Mouse (Mus musculus): ENCODE results near the gene Mccc1. TPM values are rescaled to one million over a fixed set of nuclear protein-coding genes. Genes with fewer than 3 reads are reported as not detected.
A peak's percentile ranks its signal among the peaks of the same experiment; 100 is the strongest.

The Mccc1 gene
- polyA plus RNA-seq (2015; fragmentation: Nextera tagmentation; extraction: Ambion mirVana): 38.8 and 39.4 TPM in 2 replicates

GRCm38 (mm10) chr3:36000275-36001239 is at the start of gene Mccc1:
TSS of gene Mccc1 (minus strand) at chr3:36000678.
- Histone ChIP-seq H3K27ac (peak within 1 kb of the TSS; percentile 89), H3K4me2 (replicated peaks) (peak within 1 kb of the TSS; percentile 79), H3K9ac (peak within 1 kb of the TSS; percentile 82), H3K4me1 (0 out of 2 replicates have a peak, but pooled peaks cover 10% of the 10 kb centered on the region), H3K27me3 (no peaks in the 10 kb centered on the region), H3K36me3 (peaks cover 5% of the 10 kb centered on the region; the same call in 1 of the 2 replicates), H3K9me3 (no peaks in the 10 kb centered on the region), H3K4me3 (peak within 1 kb of the TSS; percentile 69)
- ATAC-seq (ENCODE audit: low FRiP score, low read depth): peak; percentile 99
- WGBS: 4% methylated on average over 39 of the region's 39 CpGs

GRCm38 (mm10) chr3:36049106-36049505 is 48.6 kb upstream of the Mccc1 start:
- WGBS: 65% methylated on average over 1 of the region's 1 CpGs
- Histone ChIP-seq H3K4me2 (replicated peaks) (no peak overlapping the region), H3K4me1 (no peaks in the 10 kb centered on the region), H3K27me3 (no peaks in the 10 kb centered on the region), H3K27ac (no peak overlapping the region), H3K9ac (no peak overlapping the region), H3K36me3 (no peaks in the 10 kb centered on the region), H3K4me3 (no peak overlapping the region), H3K9me3 (no peaks in the 10 kb centered on the region)
- ATAC-seq (ENCODE audit: low FRiP score, low read depth): no peak

- H3K4me3 ChIP-seq: no peak overlapping the region
- H3K4me1 ChIP-seq: no peaks in the 10 kb centered on the region
- no peaks in the 10 kb centered on the region for H3K9me3 ChIP-seq
- no peak overlapping the region for H3K27ac ChIP-seq
- no peak overlapping the region for H3K4me2 ChIP-seq (replicated peaks)
- H3K27me3 ChIP-seq: no peaks in the 10 kb centered on the region
- 83% methylated on average over 4 of the region's 4 CpGs for WGBS
- no peaks in the 10 kb centered on the region for H3K36me3 ChIP-seq
- H3K9ac ChIP-seq: no peak overlapping the region
- no peak for ATAC-seq (ENCODE audit: low FRiP score, low read depth)
Measured at GRCm38 (mm10) chr3:36045086-36045485, 44.6 kb upstream of the Mccc1 start.

- Histone ChIP-seq H3K9ac (no peak overlapping the region), H3K9me3 (no peaks in the 10 kb centered on the region), H3K4me1 (no peaks in the 10 kb centered on the region), H3K36me3 (no peaks in the 10 kb centered on the region), H3K27me3 (no peaks in the 10 kb centered on the region), H3K4me2 (replicated peaks) (no peak overlapping the region), H3K4me3 (no peak overlapping the region), H3K27ac (no peak overlapping the region)
- no peak for ATAC-seq (ENCODE audit: low FRiP score, low read depth)
Measured at GRCm38 (mm10) chr3:36044520-36044919, 44.0 kb upstream of the Mccc1 start.

- H3K36me3 ChIP-seq: no peaks in the 10 kb centered on the region
- no peaks in the 10 kb centered on the region for H3K9me3 ChIP-seq
- no peak for ATAC-seq (ENCODE audit: low FRiP score, low read depth)
- H3K27me3 ChIP-seq: no peaks in the 10 kb centered on the region
- WGBS: 69% methylated on average over 6 of the region's 6 CpGs
- H3K4me2 ChIP-seq (replicated peaks): no peak overlapping the region
- no peaks in the 10 kb centered on the region for H3K4me1 ChIP-seq
- no peak overlapping the region for H3K4me3 ChIP-seq
- no peak overlapping the region for H3K27ac ChIP-seq
- no peak overlapping the region for H3K9ac ChIP-seq
Measured at GRCm38 (mm10) chr3:36031740-36032510, 31.4 kb upstream of the Mccc1 start.

- no peak overlapping the region for H3K4me2 ChIP-seq (replicated peaks)
- H3K27me3 ChIP-seq: no peaks in the 10 kb centered on the region
- H3K9me3 ChIP-seq: no peaks in the 10 kb centered on the region
- no peak for ATAC-seq (ENCODE audit: low FRiP score, low read depth)
- no peak overlapping the region for H3K4me3 ChIP-seq
- H3K36me3 ChIP-seq: no peaks in the 10 kb centered on the region
- WGBS: 85% methylated on average over 4 of the region's 4 CpGs
- no peak overlapping the region for H3K9ac ChIP-seq
- no peak overlapping the region for H3K27ac ChIP-seq
- H3K4me1 ChIP-seq: no peaks in the 10 kb centered on the region
Measured at GRCm38 (mm10) chr3:36029993-36030392, 29.5 kb upstream of the Mccc1 start.

GRCm38 (mm10) chr3:36025732-36026131 is 25.3 kb upstream of the Mccc1 start:
- no peaks in the 10 kb centered on the region for H3K4me1 ChIP-seq
- no peak overlapping the region for H3K27ac ChIP-seq
- H3K27me3 ChIP-seq: no peaks in the 10 kb centered on the region
- H3K4me3 ChIP-seq: no peak overlapping the region
- H3K9me3 ChIP-seq: no peaks in the 10 kb centered on the region
- no peaks in the 10 kb centered on the region for H3K36me3 ChIP-seq
- no peak overlapping the region for H3K9ac ChIP-seq
- 79% methylated on average over 6 of the region's 6 CpGs for WGBS
- no peak for ATAC-seq (ENCODE audit: low FRiP score, low read depth)
- H3K4me2 ChIP-seq (replicated peaks): no peak overlapping the region

GRCm38 (mm10) chr3:36011239-36011638 is 10.8 kb upstream of the Mccc1 start:
- Histone ChIP-seq H3K27ac (no peak overlapping the region), H3K27me3 (no peaks in the 10 kb centered on the region), H3K9ac (no peak overlapping the region), H3K4me2 (replicated peaks) (no peak overlapping the region), H3K36me3 (no peaks in the 10 kb centered on the region), H3K9me3 (no peaks in the 10 kb centered on the region), H3K4me1 (0 out of 2 replicates have a peak, but pooled peaks cover 4% of the 10 kb centered on the region), H3K4me3 (no peak overlapping the region)
- ATAC-seq (ENCODE audit: low FRiP score, low read depth): no peak
- WGBS: 78% methylated on average over 3 of the region's 3 CpGs

- H3K9me3 ChIP-seq: no peaks in the 10 kb centered on the region
- H3K4me3 ChIP-seq: no peak overlapping the region
- H3K9ac ChIP-seq: no peak overlapping the region
- H3K36me3 ChIP-seq: no peaks in the 10 kb centered on the region
- ATAC-seq (ENCODE audit: low FRiP score, low read depth): peak; percentile 14; the same call in 1 of the 2 replicates
- 54% methylated on average over 4 of the region's 4 CpGs for WGBS
- 0 out of 2 replicates have a peak, but pooled peaks cover 4% of the 10 kb centered on the region for H3K4me1 ChIP-seq
- no peak overlapping the region for H3K4me2 ChIP-seq (replicated peaks)
- no peaks in the 10 kb centered on the region for H3K27me3 ChIP-seq
- no peak overlapping the region for H3K27ac ChIP-seq
Measured at GRCm38 (mm10) chr3:36008411-36009154, 8.1 kb upstream of the Mccc1 start.

- no peak overlapping the region for H3K4me2 ChIP-seq (replicated peaks)
- no peak overlapping the region for H3K9ac ChIP-seq
- 0 out of 2 replicates have a peak, but pooled peaks cover 10% of the 10 kb centered on the region for H3K4me1 ChIP-seq
- 0 out of 2 replicates have a peak, but pooled peaks have one; percentile 9 for ATAC-seq (ENCODE audit: low FRiP score, low read depth)
- no peaks in the 10 kb centered on the region for H3K9me3 ChIP-seq
- no peaks in the 10 kb centered on the region for H3K36me3 ChIP-seq
- H3K27ac ChIP-seq: no peak overlapping the region
- H3K4me3 ChIP-seq: no peak overlapping the region
- no peaks in the 10 kb centered on the region for H3K27me3 ChIP-seq
- WGBS: 44% methylated on average over 4 of the region's 4 CpGs
Measured at GRCm38 (mm10) chr3:36004028-36004895, 3.8 kb upstream of the Mccc1 start.
